Mouse (Mus musculus): ENCODE measurements around the gene Swsap1. TPM values are rescaled to one million over a fixed set of nuclear protein-coding genes. Genes with fewer than 3 reads are reported as not detected.

Gene Swsap1
- polyA plus RNA-seq, 1 experiment from 2014 or later = 2.6 TPM

- ATAC-seq = no peak
- no peak overlapping the region for H3K9ac ChIP-seq (replicated peaks)
These were observed 23.0 kb upstream of the Swsap1 start for GRCm38 (mm10) chr9:21932445-21933137.

GRCm38 (mm10) chr9:21934021-21934420, 21.5 kb upstream of the Swsap1 start:
- DNase-seq = no peak

More at GRCm38 (mm10) chr9:21932445-21933137, 23.0 kb upstream of the Swsap1 start:
- no peak overlapping the region for H3K27ac ChIP-seq (ENCODE audit: low read depth)
- no peak for TF ChIP-seq EP300 (IDR thresholded peaks at IDR 0.05; ENCODE audit: low read depth)
- TF ChIP-seq CTCF (IDR thresholded peaks at IDR 0.05; ENCODE audit: low read depth) = no peak
- DNase-seq = no peak
- no peaks in the 10 kb centered on the region for H3K36me3 ChIP-seq (replicated peaks; ENCODE audit: insufficient read depth, low read length)
- WGBS (ENCODE audit: insufficient replicate concordance) = 60% methylated on average over 12 of the region's 12 CpGs
- no peak overlapping the region for H3K4me2 ChIP-seq (ENCODE audit: low read depth, low read length)
- no peaks in the 10 kb centered on the region for H3K9me3 ChIP-seq (ENCODE audit: low read length)
- H3K4me1 ChIP-seq (ENCODE audit: insufficient read depth) = peaks cover 10% of the 10 kb centered on the region; the same call in 1 of the 2 replicates
- no peak overlapping the region for H3K4me3 ChIP-seq (ENCODE audit: low read depth, low read length)
- H3K27me3 ChIP-seq (ENCODE audit: insufficient read depth, low read length) = no peaks in the 10 kb centered on the region

DNA sequence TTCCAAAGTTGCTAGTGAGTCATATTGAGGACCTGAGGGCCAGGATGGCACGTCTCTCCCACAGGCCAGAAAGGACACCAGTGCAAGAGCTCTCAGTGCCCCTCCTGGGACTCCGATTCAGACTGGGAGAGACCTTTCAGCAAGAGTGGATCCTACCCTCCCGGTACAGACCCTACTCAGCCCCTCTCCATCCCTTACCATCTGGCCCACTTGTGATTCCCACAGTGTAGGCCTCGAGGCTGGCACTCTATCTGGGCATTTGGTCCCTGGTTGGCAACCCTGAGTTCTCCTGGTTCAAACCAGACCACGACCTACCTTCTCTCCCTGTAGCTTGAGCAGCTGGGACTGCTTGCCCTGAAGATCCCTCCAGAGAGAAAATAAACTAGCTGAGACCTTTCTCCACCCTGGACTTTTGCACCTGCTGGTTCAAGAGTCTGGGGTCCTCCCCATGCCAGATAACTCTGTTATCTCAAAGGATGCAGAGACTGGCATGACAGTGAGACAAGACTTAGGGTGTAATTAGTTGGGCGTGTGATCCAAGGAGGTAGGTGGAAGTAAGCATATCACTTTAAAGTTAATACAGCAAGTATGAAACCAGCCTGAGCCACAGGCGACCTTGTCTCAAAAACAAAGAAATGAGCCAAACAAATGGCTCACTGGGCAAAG, 20.0 kb upstream of the Swsap1 start:
- WGBS (ENCODE audit: insufficient replicate concordance) = 67% methylated on average over 7 of the region's 7 CpGs
- no peaks in the 10 kb centered on the region for H3K27me3 ChIP-seq (ENCODE audit: insufficient read depth, low read length)

More at GRCm38 (mm10) chr9:21934021-21934420, 21.5 kb upstream of the Swsap1 start:
- Histone ChIP-seq H3K36me3 (replicated peaks; ENCODE audit: insufficient read depth, low read length) (no peaks in the 10 kb centered on the region), H3K4me2 (ENCODE audit: low read depth, low read length) (no peak overlapping the region), H3K9ac (replicated peaks) (no peak overlapping the region), H3K4me1 (ENCODE audit: insufficient read depth) (peaks cover 10% of the 10 kb centered on the region; the same call in 1 of the 2 replicates), H3K27me3 (ENCODE audit: insufficient read depth, low read length) (no peaks in the 10 kb centered on the region), H3K4me3 (ENCODE audit: low read depth, low read length) (no peak overlapping the region), H3K27ac (ENCODE audit: low read depth) (no peak overlapping the region), H3K9me3 (ENCODE audit: low read length) (no peaks in the 10 kb centered on the region)
- TF ChIP-seq CTCF (IDR thresholded peaks at IDR 0.05; ENCODE audit: low read depth) (no peak), EP300 (IDR thresholded peaks at IDR 0.05; ENCODE audit: low read depth) (no peak)
- 81% methylated on average over 12 of the region's 12 CpGs for WGBS (ENCODE audit: insufficient replicate concordance)
- ATAC-seq = no peak

GRCm38 (mm10) chr9:21936692-21937570, 18.6 kb upstream of the Swsap1 start, which contains the start of gene Plppr2:
TSS of gene Plppr2 (plus strand) at chr9:21937033.
- Histone ChIP-seq H3K36me3 (replicated peaks; ENCODE audit: insufficient read depth, low read length) (no peaks in the 10 kb centered on the region), H3K27me3 (ENCODE audit: insufficient read depth, low read length) (no peaks in the 10 kb centered on the region), H3K4me1 (ENCODE audit: insufficient read depth) (peaks cover 10% of the 10 kb centered on the region; the same call in 1 of the 2 replicates), H3K27ac (ENCODE audit: low read depth) (no peak within 1 kb of the TSS), H3K9me3 (ENCODE audit: low read length) (no peaks in the 10 kb centered on the region), H3K9ac (replicated peaks) (peak within 1 kb of the TSS; percentile 59), H3K4me3 (ENCODE audit: low read depth, low read length) (peak within 1 kb of the TSS; percentile 48), H3K4me2 (ENCODE audit: low read depth, low read length) (peak within 1 kb of the TSS; percentile 84)
- 5% methylated on average over 39 of the region's 43 CpGs for WGBS (ENCODE audit: insufficient replicate concordance)
- TF ChIP-seq CTCF (IDR thresholded peaks at IDR 0.05; ENCODE audit: low read depth) = 0 out of 2 replicates have a peak, but pooled peaks have one; percentile 7
- TF ChIP-seq EP300 (IDR thresholded peaks at IDR 0.05; ENCODE audit: low read depth) = no peak
- DNase-seq (peak; percentile 93), ATAC-seq (peak; percentile 96)

More for the DNA sequence above, 20.0 kb upstream of the Swsap1 start:
- Histone ChIP-seq H3K4me2 (ENCODE audit: low read depth, low read length) (no peak overlapping the region), H3K4me3 (ENCODE audit: low read depth, low read length) (no peak overlapping the region), H3K27ac (ENCODE audit: low read depth) (no peak overlapping the region), H3K9ac (replicated peaks) (no peak overlapping the region), H3K9me3 (ENCODE audit: low read length) (no peaks in the 10 kb centered on the region), H3K4me1 (ENCODE audit: insufficient read depth) (peaks cover 10% of the 10 kb centered on the region; the same call in 1 of the 2 replicates), H3K36me3 (replicated peaks; ENCODE audit: insufficient read depth, low read length) (no peaks in the 10 kb centered on the region)
- no peak for TF ChIP-seq EP300 (IDR thresholded peaks at IDR 0.05; ENCODE audit: low read depth)
- no peak for TF ChIP-seq CTCF (IDR thresholded peaks at IDR 0.05; ENCODE audit: low read depth)
- no peak for ATAC-seq
- no peak for DNase-seq

DNA sequence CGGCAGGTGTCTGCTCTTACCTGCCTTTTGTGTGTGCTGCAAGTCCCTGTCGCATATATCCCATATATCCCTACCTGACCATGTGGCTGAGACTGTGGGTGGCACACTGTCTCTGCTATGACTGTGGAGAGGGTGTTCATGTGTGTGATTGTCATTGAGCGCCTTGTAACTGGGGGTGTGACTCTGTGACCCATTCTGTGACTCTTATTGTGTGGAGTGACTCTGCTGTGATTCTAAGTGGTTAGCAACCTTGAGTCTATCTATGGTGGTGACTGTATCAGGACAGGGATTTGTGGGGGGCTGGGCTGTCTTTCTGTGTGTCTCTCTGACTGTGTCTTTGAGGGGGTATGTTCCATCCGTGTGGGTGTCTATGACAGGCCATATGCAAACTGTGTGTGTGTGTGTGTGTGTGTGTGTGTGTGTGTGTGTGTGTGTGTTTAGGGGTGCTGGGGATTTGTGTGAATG, 17.8 kb upstream of the Swsap1 start:
- no peak overlapping the region for H3K4me2 ChIP-seq (ENCODE audit: low read depth, low read length)
- WGBS (ENCODE audit: insufficient replicate concordance) = 74% methylated on average over 4 of the region's 4 CpGs
- no peak overlapping the region for H3K9ac ChIP-seq (replicated peaks)
- no peaks in the 10 kb centered on the region for H3K27me3 ChIP-seq (ENCODE audit: insufficient read depth, low read length)
- H3K36me3 ChIP-seq (replicated peaks; ENCODE audit: insufficient read depth, low read length) = no peaks in the 10 kb centered on the region
- no peaks in the 10 kb centered on the region for H3K9me3 ChIP-seq (ENCODE audit: low read length)
- DNase-seq (no peak), ATAC-seq (no peak)
- H3K27ac ChIP-seq (ENCODE audit: low read depth) = no peak overlapping the region
- TF ChIP-seq EP300 (IDR thresholded peaks at IDR 0.05; ENCODE audit: low read depth) (no peak), CTCF (IDR thresholded peaks at IDR 0.05; ENCODE audit: low read depth) (no peak)
- no peak overlapping the region for H3K4me3 ChIP-seq (ENCODE audit: low read depth, low read length)
- peaks cover 10% of the 10 kb centered on the region; the same call in 1 of the 2 replicates for H3K4me1 ChIP-seq (ENCODE audit: insufficient read depth)

Data from liver, postnatal 0 days (tissue).